Mouse (Mus musculus): ENCODE measurements around the gene Cd200r3.

DNA sequence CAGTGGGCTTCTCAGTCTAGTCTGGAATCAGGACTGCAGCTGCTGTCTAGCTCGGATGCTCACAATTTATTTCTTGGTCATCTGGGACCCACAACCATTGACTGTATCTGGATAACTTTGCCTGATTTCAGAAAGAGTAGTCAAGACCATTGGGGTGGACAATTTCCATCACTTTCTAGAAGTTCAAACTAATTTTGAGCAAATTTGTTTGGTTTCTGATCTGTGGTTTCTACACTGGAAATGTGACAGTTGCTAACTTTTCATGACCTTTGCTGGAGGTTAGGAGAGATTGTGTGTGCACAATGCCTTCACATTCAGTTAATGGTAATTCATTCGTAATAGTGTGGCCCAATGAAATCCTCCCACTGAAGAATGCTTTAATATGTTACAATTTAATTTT is 34.7 kb downstream of the Cd200r3 start:
- no peak for TF ChIP-seq CTCF (IDR thresholded peaks at IDR 0.05; ENCODE audit: control insufficient read depth, insufficient read depth, insufficient read length)
- TF ChIP-seq MAX (IDR thresholded peaks at IDR 0.05), result no peak
- no peak for TF ChIP-seq USF1 (IDR thresholded peaks at IDR 0.05; ENCODE audit: low read depth)
- no peak for TF ChIP-seq MYOG (IDR thresholded peaks at IDR 0.05; ENCODE audit: control insufficient read depth, extremely low read depth, insufficient read length)
- no peak for TF ChIP-seq FOSL1 (IDR thresholded peaks at IDR 0.05; ENCODE audit: insufficient read depth, low read length, poor library complexity, severe bottlenecking)
- TF ChIP-seq CEBPB (IDR thresholded peaks at IDR 0.05; ENCODE audit: low read depth), result no peak
- TF ChIP-seq MYOD1 (IDR thresholded peaks at IDR 0.05; ENCODE audit: control insufficient read depth, insufficient read length, low read depth), result no peak

All from C2C12 (cell line).